Mouse (Mus musculus) spleen, adult 2 months (tissue): ENCODE measurements around the gene Cnot10.

ENCODE experiments used
- CTCF ChIP-seq: fragments of 200-500 bp; IDR thresholded peaks from 2 replicates; pipeline ENCODE4 v1.5.1; 2011; ENCODE audit warnings: mild to moderate bottlenecking, inconsistent platforms; ENCODE audit not compliant: insufficient read depth, insufficient read length, insufficient replicate concordance; ENCODE audit errors: extremely low read depth
- POLR2A ChIP-seq: fragments of 200-500 bp; IDR thresholded peaks from 2 replicates; pipeline ENCODE4 v1.6.1; 2011; ENCODE audit warnings: low read depth, low read length, inconsistent platforms

GRCm38 (mm10) chr9:114557086-114557485, 82.9 kb downstream of the Cnot10 start:
- no peak for TF ChIP-seq CTCF
- no peak for TF ChIP-seq POLR2A
